Mouse (Mus musculus): ENCODE data around the gene Cfap46. TPM values are rescaled to one million over a fixed set of nuclear protein-coding genes. Genes with fewer than 3 reads are reported as not detected.
"Not testable (repeated sequence)": the region's sequence is repeated elsewhere in the genome, so short reads cannot be mapped to it uniquely, and the experiment has no call there.

Cfap46 gene
- polyA plus RNA-seq, 1 experiment from 2014 or later: 0.20 TPM

GRCm38 (mm10) chr7:139703146-139703825 lies 19.7 kb upstream of the Cfap46 start:
- Histone ChIP-seq H3K36me3 (no peaks in the 10 kb centered on the region), H3K4me3 (no peak overlapping the region), H3K4me2 (0 out of 2 replicates have a peak overlapping the region, but pooled peaks have one; percentile 13), H3K9me3 (replicated peaks) (no peaks in the 10 kb centered on the region), H3K27me3 (no peaks in the 10 kb centered on the region), H3K4me1 (replicated peaks) (peaks cover 6% of the 10 kb centered on the region), H3K9ac (no peak overlapping the region), H3K27ac (no peak overlapping the region)
- WGBS: 19% methylated on average over 6 of the region's 6 CpGs
- peak; percentile 56; the same call in 1 of the 2 replicates for ATAC-seq (replicated peaks; ENCODE audit: insufficient number of reproducible peaks, insufficient read depth, low FRiP score, low read depth)

- Histone ChIP-seq H3K4me3 (no peak overlapping the region), H3K27me3 (no peaks in the 10 kb centered on the region), H3K4me2 (no peak overlapping the region), H3K9ac (no peak overlapping the region), H3K9me3 (replicated peaks) (no peaks in the 10 kb centered on the region), H3K4me1 (replicated peaks) (peaks cover 6% of the 10 kb centered on the region), H3K36me3 (no peaks in the 10 kb centered on the region), H3K27ac (no peak overlapping the region)
- ATAC-seq (replicated peaks; ENCODE audit: insufficient number of reproducible peaks, insufficient read depth, low FRiP score, low read depth): no peak
- WGBS: 38% methylated on average over 6 of the region's 6 CpGs
These were observed 18.2 kb upstream of the Cfap46 start for GRCm38 (mm10) chr7:139701651-139702301.

GRCm38 (mm10) chr7:139692641-139693294 lies 9.2 kb upstream of the Cfap46 start:
- 87% methylated on average over 4 of the region's 4 CpGs for WGBS
- no peaks in the 10 kb centered on the region for H3K27me3 ChIP-seq
- no peak overlapping the region for H3K27ac ChIP-seq
- H3K9ac ChIP-seq: no peak overlapping the region
- no peak overlapping the region for H3K4me3 ChIP-seq
- H3K9me3 ChIP-seq (replicated peaks): no peaks in the 10 kb centered on the region
- ATAC-seq (replicated peaks; ENCODE audit: insufficient number of reproducible peaks, insufficient read depth, low FRiP score, low read depth): no peak
- H3K36me3 ChIP-seq: no peaks in the 10 kb centered on the region
- no peaks in the 10 kb centered on the region for H3K4me1 ChIP-seq (replicated peaks)
- H3K4me2 ChIP-seq: no peak overlapping the region

- Histone ChIP-seq H3K9ac (no peak overlapping the region), H3K4me3 (no peak overlapping the region), H3K4me1 (replicated peaks) (no peaks in the 10 kb centered on the region), H3K9me3 (replicated peaks) (no peaks in the 10 kb centered on the region), H3K27me3 (no peaks in the 10 kb centered on the region), H3K4me2 (no peak overlapping the region), H3K27ac (no peak overlapping the region), H3K36me3 (no peaks in the 10 kb centered on the region)
- no peak for ATAC-seq (replicated peaks; ENCODE audit: insufficient number of reproducible peaks, insufficient read depth, low FRiP score, low read depth)
- 78% methylated on average over 11 of the region's 11 CpGs for WGBS
These were observed 8.6 kb upstream of the Cfap46 start for GRCm38 (mm10) chr7:139692211-139692610.

- no peak overlapping the region for H3K4me3 ChIP-seq
- no peak overlapping the region for H3K4me2 ChIP-seq
- ATAC-seq (replicated peaks; ENCODE audit: insufficient number of reproducible peaks, insufficient read depth, low FRiP score, low read depth): no peak
- H3K36me3 ChIP-seq: no peaks in the 10 kb centered on the region
- no peak overlapping the region for H3K9ac ChIP-seq
- H3K9me3 ChIP-seq (replicated peaks): no peaks in the 10 kb centered on the region
- H3K27me3 ChIP-seq: peaks cover 22% of the 10 kb centered on the region
- no peak overlapping the region for H3K27ac ChIP-seq
- H3K4me1 ChIP-seq (replicated peaks): peaks cover 9% of the 10 kb centered on the region
These were observed 1.7 kb upstream of the Cfap46 start for GRCm38 (mm10) chr7:139685336-139685735.

- Histone ChIP-seq H3K4me3 (peak overlapping the region; percentile 57), H3K36me3 (no peaks in the 10 kb centered on the region), H3K4me2 (peak overlapping the region; percentile 93), H3K27me3 (peaks cover 24% of the 10 kb centered on the region), H3K9ac (peak overlapping the region; percentile 50), H3K27ac (peak overlapping the region; percentile 26), H3K9me3 (replicated peaks) (no peaks in the 10 kb centered on the region), H3K4me1 (replicated peaks) (peaks cover 9% of the 10 kb centered on the region)
- ATAC-seq (replicated peaks; ENCODE audit: insufficient number of reproducible peaks, insufficient read depth, low FRiP score, low read depth): peak; percentile 74
- WGBS: under 1% methylated on average over 14 of the region's 14 CpGs
These were observed 924 bp upstream of the Cfap46 start for GRCm38 (mm10) chr7:139684553-139684929.

- Histone ChIP-seq H3K4me1 (replicated peaks) (peaks cover 9% of the 10 kb centered on the region), H3K9me3 (replicated peaks) (no peaks in the 10 kb centered on the region), H3K4me3 (no peak overlapping the region), H3K27me3 (peaks cover 26% of the 10 kb centered on the region), H3K27ac (no peak overlapping the region), H3K36me3 (no peaks in the 10 kb centered on the region), H3K4me2 (no peak overlapping the region), H3K9ac (no peak overlapping the region)
- WGBS: 65% methylated on average over 11 of the region's 11 CpGs
- no peak for ATAC-seq (replicated peaks; ENCODE audit: insufficient number of reproducible peaks, insufficient read depth, low FRiP score, low read depth)
These were observed 1.6 kb downstream of the Cfap46 start for GRCm38 (mm10) chr7:139681921-139682598.

GRCm38 (mm10) chr7:139676433-139676832 lies 7.2 kb downstream of the Cfap46 start:
- H3K9ac ChIP-seq: no peak overlapping the region
- H3K4me2 ChIP-seq: no peak overlapping the region
- no peaks in the 10 kb centered on the region for H3K4me1 ChIP-seq (replicated peaks)
- H3K36me3 ChIP-seq: no peaks in the 10 kb centered on the region
- 59% methylated on average over 3 of the region's 3 CpGs for WGBS
- peaks cover 13% of the 10 kb centered on the region for H3K27me3 ChIP-seq
- H3K9me3 ChIP-seq (replicated peaks): no peaks in the 10 kb centered on the region
- H3K4me3 ChIP-seq: no peak overlapping the region
- no peak for ATAC-seq (replicated peaks; ENCODE audit: insufficient number of reproducible peaks, insufficient read depth, low FRiP score, low read depth)
- no peak overlapping the region for H3K27ac ChIP-seq

- Histone ChIP-seq H3K4me1 (replicated peaks) (no peaks in the 10 kb centered on the region), H3K9me3 (replicated peaks) (no peaks in the 10 kb centered on the region), H3K4me3 (no peak overlapping the region), H3K4me2 (no peak overlapping the region), H3K9ac (no peak overlapping the region), H3K36me3 (no peaks in the 10 kb centered on the region), H3K27ac (no peak overlapping the region), H3K27me3 (peaks cover 8% of the 10 kb centered on the region; the same call in 1 of the 2 replicates)
- no peak for ATAC-seq (replicated peaks; ENCODE audit: insufficient number of reproducible peaks, insufficient read depth, low FRiP score, low read depth)
- WGBS: 76% methylated on average over 8 of the region's 8 CpGs
These were observed 16.7 kb downstream of the Cfap46 start for GRCm38 (mm10) chr7:139666871-139667270.

- no peak for ATAC-seq (replicated peaks; ENCODE audit: insufficient number of reproducible peaks, insufficient read depth, low FRiP score, low read depth)
- H3K4me3 ChIP-seq: no peak overlapping the region
- H3K4me2 ChIP-seq: no peak overlapping the region
- WGBS: 42% methylated on average over 3 of the region's 3 CpGs
- no peaks in the 10 kb centered on the region for H3K4me1 ChIP-seq (replicated peaks)
- no peaks in the 10 kb centered on the region for H3K9me3 ChIP-seq (replicated peaks)
- no peak overlapping the region for H3K9ac ChIP-seq
- H3K36me3 ChIP-seq: no peaks in the 10 kb centered on the region
- H3K27ac ChIP-seq: no peak overlapping the region
- H3K27me3 ChIP-seq: peaks cover 8% of the 10 kb centered on the region; the same call in 1 of the 2 replicates
These were observed 20.3 kb downstream of the Cfap46 start for GRCm38 (mm10) chr7:139663318-139663717.

GRCm38 (mm10) chr7:139659901-139660300 lies 23.7 kb downstream of the Cfap46 start:
- H3K4me1 ChIP-seq (replicated peaks); H3K27me3 ChIP-seq; H3K9me3 ChIP-seq (replicated peaks); H3K36me3 ChIP-seq; H3K4me3 ChIP-seq; ATAC-seq (replicated peaks; ENCODE audit: insufficient number of reproducible peaks, insufficient read depth, low FRiP score, low read depth); H3K4me2 ChIP-seq; H3K9ac ChIP-seq; H3K27ac ChIP-seq: not testable (repeated sequence)
- 88% methylated on average over 28 of the region's 28 CpGs for WGBS

Data from heart, embryonic 15.5 days (tissue).